Mouse (Mus musculus) midbrain, embryonic 14.5 days (tissue): Measurements from ENCODE around the gene Cux2. TPM values are rescaled to one million over a fixed set of nuclear protein-coding genes. Genes with fewer than 3 reads are reported as not detected.

Experiments
- ATAC-seq: fragments of 200-750 bp; cut with Nextera tagmentation; 2 replicates; pipeline ENCODE4 v1.8.0; 2017; ENCODE audit warnings: moderate number of reproducible peaks, moderate library complexity; ENCODE audit not compliant: low FRiP score, low TSS enrichment
- DNase-seq: peaks from one replicate; pipeline ENCODE4 v3.0.0-alpha.2; 2015
- H3K27ac ChIP-seq: fragments of 300-500 bp; sonication (generic); replicated peaks from 2 replicates; pipeline ENCODE4 v1.5.1; 2014; ENCODE audit warnings: mild to moderate bottlenecking, low read depth, low read length, moderate library complexity
- H3K27me3 ChIP-seq: fragments of 300-500 bp; sonication (generic); 2 replicates; pipeline ENCODE4 v1.6.1; 2014; ENCODE audit warnings: low read length, control low read depth, mixed read lengths; ENCODE audit not compliant: control insufficient read depth, insufficient read depth
- H3K36me3 ChIP-seq: fragments of 300-500 bp; sonication (generic); 2 replicates; pipeline ENCODE4 v1.6.1; 2014; ENCODE audit warnings: low read length, control low read depth; ENCODE audit not compliant: control insufficient read depth, insufficient read depth
- H3K4me1 ChIP-seq: fragments of 300-500 bp; sonication (generic); 2 replicates; pipeline ENCODE4 v1.6.1; 2014; ENCODE audit warnings: mild to moderate bottlenecking, antibody characterized with exemption, low read length, control low read depth; ENCODE audit not compliant: control insufficient read depth, insufficient read depth
- H3K4me2 ChIP-seq: fragments of 300-500 bp; sonication (generic); 2 replicates; pipeline ENCODE4 v1.6.1; 2014; ENCODE audit warnings: mild to moderate bottlenecking, low read length, moderate library complexity
- H3K4me3 ChIP-seq: fragments of 300-500 bp; sonication (generic); replicated peaks from 2 replicates; pipeline ENCODE4 v1.5.1; 2014; ENCODE audit warnings: low read depth, low read length
- H3K9ac ChIP-seq: fragments of 300-500 bp; sonication (generic); replicated peaks from 2 replicates; pipeline ENCODE4 v1.6.1; 2014; ENCODE audit warnings: mild to moderate bottlenecking, low read length, moderate library complexity
- H3K9me3 ChIP-seq: fragments of 300-500 bp; sonication (generic); 2 replicates; pipeline ENCODE4 v1.6.1; 2016; ENCODE audit warnings: low read length, control low read depth, mixed read lengths; ENCODE audit not compliant: control insufficient read depth
- WGBS: fragments of 180-500 bp; shearing (Covaris S2); extraction: QIAGEN DNeasy Blood & Tissue Kit; methylation state at CpG from one replicate; pipeline ENCODE4 v1.1.7; 2014; 5-methylcytosine and 5-hydroxymethylcytosine counted together
- polyA plus RNA-seq: library from polyadenylated mRNA; unstranded; fragments of >200 nt; fragmentation: Nextera tagmentation; extraction: Ambion mirVana; gene quantifications from 2 replicates; pipeline ENCODE4 v1.2.1, GENCODE M21; 2014

The Cux2 gene
- polyA plus RNA-seq, 1 experiment from 2014 or later, result 28.8 TPM

- WGBS, result 1% methylated on average over 46 of the region's 46 CpGs
- peak; percentile 54 for DNase-seq
- no peak for ATAC-seq
- H3K4me2 ChIP-seq, result peak overlapping the region; percentile 94
- H3K36me3 ChIP-seq, result no peaks in the 10 kb centered on the region
- peaks cover 58% of the 10 kb centered on the region for H3K27me3 ChIP-seq
- H3K4me3 ChIP-seq, result peak overlapping the region; percentile 29
- peak overlapping the region; percentile 31; the same call in 1 of the 2 replicates for H3K9ac ChIP-seq
- no peak overlapping the region for H3K27ac ChIP-seq
- peaks cover 29% of the 10 kb centered on the region for H3K4me1 ChIP-seq
- no peaks in the 10 kb centered on the region for H3K9me3 ChIP-seq
These were observed 211.4 kb downstream of the Cux2 start for GRCm38 (mm10) chr5:121838341-121839127.

GRCm38 (mm10) chr5:121837441-121838340 is 212.2 kb downstream of the Cux2 start, which contains the start of gene Sh2b3:
Gene Sh2b3, minus strand, starts transcription at chr5:121837646.
- Histone ChIP-seq H3K27ac (peak within 1 kb of the TSS; percentile 49; the same call in 1 of the 2 replicates), H3K4me1 (peaks cover 32% of the 10 kb centered on the region), H3K9me3 (no peaks in the 10 kb centered on the region), H3K9ac (peak within 1 kb of the TSS; percentile 65), H3K36me3 (no peaks in the 10 kb centered on the region), H3K27me3 (peaks cover 52% of the 10 kb centered on the region), H3K4me3 (peak within 1 kb of the TSS; percentile 75), H3K4me2 (peak within 1 kb of the TSS; percentile 94)
- under 1% methylated on average over 35 of the region's 35 CpGs for WGBS
- ATAC-seq (no peak; the same call in 1 of the 2 replicates), DNase-seq (peak; percentile 62)

DNA sequence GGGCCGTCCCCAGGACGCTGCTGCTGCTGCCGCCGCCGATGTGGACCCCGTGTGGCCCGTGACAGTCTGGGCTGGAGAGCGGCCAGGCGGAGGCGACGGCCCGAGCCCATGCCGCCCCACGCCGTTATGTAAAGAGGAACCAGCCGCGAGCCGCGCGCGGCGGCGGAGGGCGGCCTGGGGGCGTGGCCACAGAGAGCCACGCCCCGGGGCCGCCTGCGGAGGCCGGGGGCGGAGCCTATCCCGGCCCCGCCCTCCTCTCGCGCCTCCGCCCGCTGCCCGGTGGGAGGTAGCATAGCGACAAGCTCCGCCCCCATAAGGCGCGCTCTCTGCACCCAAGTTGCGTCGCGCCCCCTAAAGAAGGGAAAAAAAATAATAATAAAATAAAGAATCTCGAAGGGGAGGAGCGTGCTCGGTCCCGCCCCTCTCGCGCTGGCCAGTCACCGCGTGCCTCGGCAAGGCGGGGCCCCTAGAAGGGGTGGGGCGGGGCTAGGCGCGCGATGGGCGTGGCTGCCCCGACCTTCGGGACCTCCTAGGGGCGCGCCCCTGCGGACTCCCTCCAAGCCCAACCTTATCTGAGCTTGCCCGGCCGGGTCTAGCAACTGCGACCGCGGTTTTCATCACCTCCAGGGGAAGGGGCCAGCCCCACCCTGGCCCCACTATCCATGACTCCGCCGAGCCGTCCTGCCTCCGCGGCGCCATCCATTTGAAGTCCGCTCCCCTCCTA is 213.0 kb downstream of the Cux2 start:
- peaks cover 31% of the 10 kb centered on the region for H3K4me1 ChIP-seq
- peak; percentile 90 for DNase-seq
- WGBS, result under 1% methylated on average over 76 of the region's 77 CpGs
- no peaks in the 10 kb centered on the region for H3K9me3 ChIP-seq
- H3K4me2 ChIP-seq, result peak overlapping the region; percentile 94
- H3K27me3 ChIP-seq, result peaks cover 45% of the 10 kb centered on the region
- peak overlapping the region; percentile 65 for H3K9ac ChIP-seq
- H3K27ac ChIP-seq, result peak overlapping the region; percentile 49; the same call in 1 of the 2 replicates
- peak overlapping the region; percentile 75 for H3K4me3 ChIP-seq
- no peaks in the 10 kb centered on the region for H3K36me3 ChIP-seq
- peak; percentile 73 for ATAC-seq

- ATAC-seq (peak; percentile 9; the same call in 1 of the 2 replicates), DNase-seq (peak; percentile 38)
- Histone ChIP-seq H3K9ac (peak overlapping the region; percentile 65), H3K4me3 (peak overlapping the region; percentile 75), H3K27ac (peak overlapping the region; percentile 49; the same call in 1 of the 2 replicates), H3K27me3 (peaks cover 45% of the 10 kb centered on the region), H3K36me3 (no peaks in the 10 kb centered on the region), H3K4me1 (peaks cover 31% of the 10 kb centered on the region), H3K9me3 (no peaks in the 10 kb centered on the region), H3K4me2 (peak overlapping the region; percentile 94)
- 0% methylated on average over 49 of the region's 51 CpGs for WGBS
These were observed 213.8 kb downstream of the Cux2 start for GRCm38 (mm10) chr5:121835949-121836691.

GRCm38 (mm10) chr5:121834991-121835747 is 214.7 kb downstream of the Cux2 start:
- no peak overlapping the region for H3K27ac ChIP-seq
- DNase-seq (no peak), ATAC-seq (no peak)
- 48% methylated on average over 12 of the region's 12 CpGs for WGBS
- H3K27me3 ChIP-seq, result peaks cover 45% of the 10 kb centered on the region
- H3K4me2 ChIP-seq, result peak overlapping the region; percentile 94
- peaks cover 31% of the 10 kb centered on the region for H3K4me1 ChIP-seq
- H3K9ac ChIP-seq, result peak overlapping the region; percentile 65; the same call in 1 of the 2 replicates
- H3K9me3 ChIP-seq, result no peaks in the 10 kb centered on the region
- H3K36me3 ChIP-seq, result no peaks in the 10 kb centered on the region
- H3K4me3 ChIP-seq, result peak overlapping the region; percentile 75

DNA sequence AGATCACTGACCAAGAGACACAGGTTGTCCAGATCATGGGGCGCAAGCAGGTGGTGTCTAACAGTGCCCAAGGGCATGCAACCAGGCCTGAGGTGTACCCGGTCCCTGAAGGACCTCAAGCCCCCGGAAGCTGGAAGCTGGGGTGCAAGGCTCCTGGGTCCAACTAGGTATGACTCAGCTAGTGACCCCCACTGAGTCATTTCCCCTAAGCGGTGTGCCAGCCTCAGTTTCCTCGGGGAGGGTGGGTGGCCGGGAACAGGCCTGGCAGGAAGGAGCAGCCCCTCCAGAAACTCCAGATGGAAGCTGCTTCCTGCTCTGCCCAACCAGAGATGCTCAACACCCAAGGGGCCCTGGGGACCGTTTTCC is 215.7 kb downstream of the Cux2 start:
- whole genome bisulfite sequencing, result 88% methylated on average over 7 of the region's 7 CpGs

DNA sequence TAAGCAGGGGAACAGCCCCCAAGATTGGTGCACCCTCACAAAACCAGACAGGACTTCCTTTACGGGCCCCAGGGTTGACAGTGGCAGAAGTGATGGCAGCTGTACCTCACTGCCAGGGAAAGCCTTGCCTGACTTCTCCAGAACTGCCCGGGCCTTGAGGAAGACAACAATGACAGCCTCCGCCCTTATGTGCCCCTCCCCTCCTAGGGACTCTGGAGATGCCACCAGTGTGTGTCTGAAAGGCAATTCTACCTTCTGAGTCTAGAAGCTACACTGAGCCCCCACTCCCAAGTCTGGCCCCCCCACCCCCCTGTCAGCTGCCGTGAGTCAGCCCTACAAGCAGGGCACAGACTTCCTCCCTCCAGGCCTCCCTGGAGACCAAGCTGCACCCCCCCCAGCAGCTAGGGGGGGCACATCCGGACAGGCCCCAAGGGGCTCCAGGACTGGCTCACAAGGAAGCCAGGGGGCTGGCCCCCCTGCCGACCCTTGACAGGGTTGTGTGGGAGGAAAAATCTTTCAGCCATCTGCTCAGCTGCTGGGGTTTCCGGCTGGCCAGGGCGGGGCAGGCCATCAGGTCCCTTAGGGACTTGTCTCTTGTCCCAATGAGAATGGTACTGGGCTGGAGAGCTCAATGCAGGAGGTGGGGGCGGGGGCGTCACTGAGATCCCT is 216.2 kb downstream of the Cux2 start:
- H3K4me1 ChIP-seq, result peaks cover 33% of the 10 kb centered on the region
- DNase-seq (no peak), ATAC-seq (no peak)
- H3K27ac ChIP-seq, result no peak overlapping the region
- H3K36me3 ChIP-seq, result no peaks in the 10 kb centered on the region
- H3K27me3 ChIP-seq, result peaks cover 41% of the 10 kb centered on the region
- WGBS, result 48% methylated on average over 10 of the region's 10 CpGs
- H3K9ac ChIP-seq, result no peak overlapping the region
- no peaks in the 10 kb centered on the region for H3K9me3 ChIP-seq
- H3K4me3 ChIP-seq, result no peak overlapping the region
- no peak overlapping the region for H3K4me2 ChIP-seq

More for the DNA sequence above, 215.7 kb downstream of the Cux2 start:
- Histone ChIP-seq H3K9me3 (no peaks in the 10 kb centered on the region), H3K4me2 (0 out of 2 replicates have a peak overlapping the region, but pooled peaks have one; percentile 17), H3K4me3 (no peak overlapping the region), H3K9ac (no peak overlapping the region), H3K4me1 (peaks cover 32% of the 10 kb centered on the region), H3K27me3 (peaks cover 47% of the 10 kb centered on the region), H3K27ac (no peak overlapping the region), H3K36me3 (no peaks in the 10 kb centered on the region)
- DNase-seq (no peak), ATAC-seq (no peak)
